Mouse (Mus musculus): Measurements from ENCODE around the gene E2f8.

The E2f8 gene

DNA sequence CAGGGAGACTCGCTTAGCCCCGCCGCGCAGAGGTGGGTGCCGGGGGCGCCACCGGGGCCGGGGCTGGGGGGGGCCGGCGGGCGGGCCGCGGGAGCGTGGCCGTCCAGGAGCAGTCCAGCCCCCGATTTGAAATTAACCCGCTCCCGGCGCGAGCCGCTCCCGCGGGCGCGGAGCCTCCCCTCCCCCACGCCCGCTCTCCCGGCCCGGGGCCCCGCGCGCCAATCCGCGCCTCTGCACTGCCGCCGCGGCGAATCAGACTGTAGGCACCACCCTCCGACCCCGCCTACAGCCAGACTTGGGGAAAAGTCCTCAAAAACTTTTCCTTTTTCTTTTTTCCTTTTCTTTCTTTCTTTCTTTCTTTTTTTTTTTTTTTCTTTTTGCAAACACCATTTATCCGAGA lies at the start of gene E2f8:
TSS of gene E2f8 (minus strand) at position 111 of the 400 bp plus-strand sequence.
- DNase-seq (ENCODE audit: low spot score), result peak; percentile 74

DNA sequence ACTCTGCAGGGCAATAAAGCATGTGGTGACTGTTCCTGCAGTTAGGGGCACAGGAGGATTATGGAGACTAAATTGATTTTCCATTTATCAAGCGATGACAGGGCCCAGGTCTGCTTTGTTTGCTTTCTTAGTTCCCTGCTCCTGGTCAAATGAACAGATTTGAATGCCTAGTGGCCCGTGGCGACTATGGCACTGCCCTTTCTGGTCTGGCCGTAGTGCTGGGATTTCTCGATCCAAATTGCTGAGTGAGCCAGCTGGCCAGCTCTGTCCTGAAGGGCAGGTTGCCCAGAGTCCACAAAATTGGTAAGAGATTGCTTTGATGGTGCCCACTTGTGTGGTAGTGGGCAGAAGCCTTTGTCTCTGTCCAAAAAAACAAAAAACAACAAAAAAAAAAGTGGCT lies 49.0 kb upstream of the E2f8 start:
- no peak for DNase-seq (ENCODE audit: low spot score)

- peak; percentile 21 for DNase-seq (ENCODE audit: low spot score)
Measured at GRCm38 (mm10) chr7:48928364-48928763, 47.0 kb upstream of the E2f8 start.

- no peak for DNase-seq (ENCODE audit: low spot score)
Measured at GRCm38 (mm10) chr7:48925214-48925613, 43.8 kb upstream of the E2f8 start.

GRCm38 (mm10) chr7:48923620-48924019 lies 42.2 kb upstream of the E2f8 start:
- DNase-seq (ENCODE audit: low spot score), result no peak

- DNase-seq (ENCODE audit: low spot score), result no peak
Measured at GRCm38 (mm10) chr7:48918389-48918788, 37.0 kb upstream of the E2f8 start.

DNA sequence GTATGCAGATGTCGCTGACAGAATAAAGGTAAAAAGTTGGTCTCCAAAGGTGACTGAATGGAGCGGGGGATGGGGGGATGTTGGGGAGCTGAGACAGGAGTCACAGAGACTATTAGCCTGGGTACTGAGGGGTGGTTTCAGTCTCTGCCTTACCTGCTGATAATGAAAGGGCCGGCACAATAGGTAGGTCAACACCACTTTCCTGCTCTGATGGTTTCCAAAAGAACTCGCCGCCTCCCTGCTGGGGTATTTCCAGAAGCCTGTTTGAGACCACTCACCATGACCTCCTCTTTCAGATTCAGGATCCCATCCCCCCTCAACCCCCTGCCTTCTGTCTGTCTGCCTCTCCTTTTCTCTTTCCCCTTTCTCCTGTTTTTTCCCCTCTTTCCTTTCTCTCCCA lies 36.6 kb upstream of the E2f8 start:
- no peak for DNase-seq (ENCODE audit: low spot score)

- no peak for DNase-seq (ENCODE audit: low spot score)
Measured at GRCm38 (mm10) chr7:48917463-48917862, 36.1 kb upstream of the E2f8 start.

GRCm38 (mm10) chr7:48914630-48915506 lies 33.5 kb upstream of the E2f8 start:
- no peak for DNase-seq (ENCODE audit: low spot score)

GRCm38 (mm10) chr7:48911146-48911545 lies 29.8 kb upstream of the E2f8 start:
- no peak for DNase-seq (ENCODE audit: low spot score)

DNA sequence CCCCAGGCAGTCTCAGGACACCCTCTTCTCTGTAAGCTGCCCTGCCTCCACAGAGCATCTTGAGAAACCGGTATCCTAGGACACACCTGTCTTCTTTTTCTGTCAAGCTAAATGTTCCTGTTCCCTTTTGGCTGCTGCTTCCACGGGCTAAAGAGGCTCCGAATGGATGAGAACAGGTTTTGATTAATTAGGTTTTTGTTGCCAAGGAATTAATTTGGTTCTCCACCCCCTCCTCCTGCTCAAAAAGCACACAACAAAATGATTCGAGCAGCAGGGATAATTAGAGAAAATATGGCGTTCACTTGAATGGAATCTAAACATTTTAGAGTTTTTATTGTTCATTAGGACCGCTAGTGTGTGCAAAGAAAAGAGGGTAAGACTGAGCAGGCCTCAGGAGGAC lies 28.9 kb upstream of the E2f8 start:
- no peak for DNase-seq (ENCODE audit: low spot score)

DNA sequence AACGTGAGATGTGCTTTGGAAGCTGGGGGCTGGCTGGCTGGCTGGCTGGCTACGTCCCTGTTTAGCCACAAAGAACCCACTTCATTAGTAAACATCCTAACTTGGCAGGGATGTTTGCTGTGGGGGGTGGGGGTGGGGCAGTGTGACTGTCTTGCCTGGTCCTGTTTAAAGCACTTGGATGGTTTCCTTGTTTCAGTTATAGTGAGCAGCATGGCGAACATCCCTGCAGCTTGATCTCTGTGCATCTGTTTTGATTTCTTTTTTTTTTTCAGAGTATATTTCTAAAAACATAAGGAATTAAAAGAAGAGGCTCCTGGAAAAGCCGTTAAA lies 27.9 kb upstream of the E2f8 start:
- DNase-seq (ENCODE audit: low spot score), result no peak

- DNase-seq (ENCODE audit: low spot score), result no peak
Measured at GRCm38 (mm10) chr7:48908521-48909341, 27.3 kb upstream of the E2f8 start, which contains the start of gene Nav2. Nav2 (plus strand) TSS chr7:48908716.

GRCm38 (mm10) chr7:48902454-48902853 lies 21.1 kb upstream of the E2f8 start:
- DNase-seq (ENCODE audit: low spot score), result no peak

DNA sequence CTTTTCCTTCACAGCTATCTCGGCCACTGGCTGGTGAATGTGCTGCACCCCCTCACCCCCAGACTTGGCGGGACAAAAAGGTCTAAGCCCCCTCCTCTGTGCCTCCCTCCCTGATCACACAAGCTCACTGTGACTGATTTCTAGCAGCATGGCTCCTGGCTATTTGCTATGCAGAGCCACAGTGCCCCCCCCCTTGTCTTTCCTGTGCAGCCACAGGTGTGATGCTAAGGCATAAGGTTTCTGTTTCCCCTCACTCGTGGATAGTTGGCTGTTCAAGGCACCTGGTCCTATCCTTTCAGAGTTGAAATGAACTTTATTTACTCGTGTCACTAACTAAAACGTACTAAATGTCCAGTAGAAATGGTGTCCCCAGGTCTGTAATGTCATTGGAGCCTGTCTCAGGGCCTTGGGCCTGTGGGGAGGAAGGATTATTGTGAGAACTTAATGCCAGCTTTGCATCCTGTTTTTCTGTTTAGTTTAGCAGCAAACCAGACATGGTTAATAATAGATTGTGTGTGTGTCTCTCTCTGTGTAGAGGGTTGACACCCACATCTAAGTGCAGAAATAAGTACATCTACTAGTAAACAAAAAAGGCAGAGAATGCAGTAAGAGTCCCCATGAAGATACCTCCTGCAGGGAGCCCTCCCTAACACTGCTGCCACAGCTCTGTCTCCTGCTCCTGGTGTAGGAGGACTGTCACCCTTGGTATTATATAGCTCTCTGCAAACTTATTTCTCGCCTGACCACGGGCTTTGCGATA lies 19.2 kb upstream of the E2f8 start:
- no peak for DNase-seq (ENCODE audit: low spot score)

GRCm38 (mm10) chr7:48898416-48898815 lies 17.0 kb upstream of the E2f8 start:
- no peak for DNase-seq (ENCODE audit: low spot score)

DNA sequence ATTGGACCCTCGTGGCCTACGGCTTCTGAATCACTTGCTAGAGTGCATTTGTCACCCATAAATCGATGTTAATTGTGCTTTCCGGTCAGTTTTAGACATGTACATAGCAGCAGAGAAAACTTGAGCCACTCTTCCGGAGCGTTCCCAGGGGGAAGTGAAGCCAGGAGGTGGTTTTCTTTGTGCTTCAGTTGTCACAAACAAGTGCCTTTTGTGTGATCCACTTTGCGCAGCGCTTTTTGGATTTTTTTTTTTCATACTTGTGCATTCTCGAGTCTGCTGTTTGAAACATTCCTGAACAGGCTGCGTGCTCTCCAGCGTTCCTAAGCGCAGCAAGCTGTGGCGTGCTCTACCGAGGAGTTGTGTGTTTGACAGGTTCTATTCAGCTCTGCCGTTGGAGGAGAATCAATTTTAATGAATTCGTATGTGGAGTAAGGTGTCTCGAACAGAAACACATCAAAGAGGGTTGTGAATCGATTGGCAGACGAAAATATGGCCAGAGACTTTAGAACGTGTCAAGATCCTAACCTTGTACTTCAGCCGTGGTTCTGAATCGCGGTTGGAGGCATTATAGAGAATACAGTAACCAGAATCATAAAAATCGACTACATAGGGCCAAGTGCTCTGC lies 16.3 kb upstream of the E2f8 start:
- no peak for DNase-seq (ENCODE audit: low spot score)

- no peak for DNase-seq (ENCODE audit: low spot score)
Measured at GRCm38 (mm10) chr7:48896051-48896450, 14.7 kb upstream of the E2f8 start.

GRCm38 (mm10) chr7:48895475-48895874 lies 14.1 kb upstream of the E2f8 start:
- no peak for DNase-seq (ENCODE audit: low spot score)

GRCm38 (mm10) chr7:48894763-48895162 lies 13.4 kb upstream of the E2f8 start:
- no peak for DNase-seq (ENCODE audit: low spot score)

DNA sequence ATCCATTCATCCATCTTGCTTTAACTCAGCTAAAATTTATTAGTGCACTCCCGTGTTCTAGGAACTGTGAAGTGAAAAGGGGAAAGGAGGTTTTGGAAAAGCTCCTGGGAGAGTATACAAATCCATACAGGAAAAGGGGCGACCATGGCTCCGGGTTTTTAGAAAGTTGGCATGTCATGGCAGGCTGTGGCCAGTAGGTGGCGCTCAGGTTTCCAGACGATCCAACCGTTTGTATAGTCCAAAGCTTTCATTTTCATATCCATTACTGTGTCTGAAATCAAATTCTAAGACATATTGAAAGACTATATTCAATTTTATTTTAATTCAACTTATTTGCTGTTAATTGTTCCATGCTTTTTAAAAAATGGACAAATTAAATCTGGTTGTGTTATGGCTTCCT lies 12.8 kb upstream of the E2f8 start:
- peak; percentile 16 for DNase-seq (ENCODE audit: low spot score)

DNA sequence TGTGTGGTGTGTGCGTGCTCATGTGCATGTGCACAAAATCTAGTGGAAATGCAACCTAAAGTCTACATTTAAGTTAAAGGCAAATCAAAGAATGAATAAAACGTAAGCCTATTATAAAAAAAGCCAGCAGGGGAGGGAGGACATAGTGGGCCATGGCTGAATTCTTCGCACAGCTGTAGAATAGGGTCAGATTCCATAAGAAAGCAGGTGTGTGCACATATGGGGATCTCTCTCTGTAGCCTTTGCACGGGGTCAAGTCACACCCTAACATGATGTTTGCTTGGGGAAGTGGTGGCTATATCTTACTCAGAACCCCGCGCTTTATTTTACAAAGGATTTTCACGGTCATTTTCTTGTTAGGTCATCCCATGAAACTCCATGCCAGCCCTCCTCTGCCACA lies 11.7 kb upstream of the E2f8 start:
- DNase-seq (ENCODE audit: low spot score), result no peak

All from testis, postnatal 14 days (tissue).